Mouse (Mus musculus): ENCODE measurements at regions not wholly inside any gene's neighbourhood (a gene's known extent, or its start where the extent isn't known, plus 50 kb on each side); places are given as distances from the start of the nearest gene placed in this dataset.

- no peaks in the 10 kb centered on the region for H3K4me1 ChIP-seq (ENCODE audit: control insufficient read depth, insufficient read depth, low read length)
- TF ChIP-seq POLR2A (IDR thresholded peaks at IDR 0.05; ENCODE audit: extremely low read depth, insufficient read depth, low read length), result no peak
- TF ChIP-seq CTCF (IDR thresholded peaks at IDR 0.05; ENCODE audit: low read depth, low read length), result no peak
- no peak overlapping the region for H3K4me3 ChIP-seq (ENCODE audit: insufficient read depth, low read depth, low read length)
- no peaks in the 10 kb centered on the region for H3K79me2 ChIP-seq (ENCODE audit: control insufficient read depth, insufficient read depth, low read length)
- H3K27ac ChIP-seq (replicated peaks; ENCODE audit: insufficient read depth, low read depth, low read length), result no peak overlapping the region
- 61% methylated on average over 8 of the region's 8 CpGs for WGBS
- no peak overlapping the region for H3K9ac ChIP-seq (ENCODE audit: low read depth, low read length)
- no peaks in the 10 kb centered on the region for H3K36me3 ChIP-seq (ENCODE audit: control insufficient read depth, insufficient read depth, low read length)
- no peak for DNase-seq (ENCODE audit: extremely low read depth, low read depth, low spot score)
- no peaks in the 10 kb centered on the region for H3K27me3 ChIP-seq (ENCODE audit: control insufficient read depth, insufficient read depth, low read length)
These were observed 156.2 kb downstream of the Glrx3 start for GRCm38 (mm10) chr7:137593570-137593969.

GRCm38 (mm10) chr7:137595567-137595966 lies 158.2 kb downstream of the Glrx3 start:
- Histone ChIP-seq H3K36me3 (ENCODE audit: control insufficient read depth, insufficient read depth, low read length) (no peaks in the 10 kb centered on the region), H3K79me2 (ENCODE audit: control insufficient read depth, insufficient read depth, low read length) (no peaks in the 10 kb centered on the region), H3K9ac (ENCODE audit: low read depth, low read length) (no peak overlapping the region), H3K27ac (replicated peaks; ENCODE audit: insufficient read depth, low read depth, low read length) (no peak overlapping the region), H3K27me3 (ENCODE audit: control insufficient read depth, insufficient read depth, low read length) (no peaks in the 10 kb centered on the region), H3K4me1 (ENCODE audit: control insufficient read depth, insufficient read depth, low read length) (no peaks in the 10 kb centered on the region), H3K4me3 (ENCODE audit: insufficient read depth, low read depth, low read length) (no peak overlapping the region)
- WGBS, result 78% methylated on average over 4 of the region's 4 CpGs
- TF ChIP-seq POLR2A (IDR thresholded peaks at IDR 0.05; ENCODE audit: extremely low read depth, insufficient read depth, low read length) (no peak), CTCF (IDR thresholded peaks at IDR 0.05; ENCODE audit: low read depth, low read length) (no peak)
- no peak for DNase-seq (ENCODE audit: extremely low read depth, low read depth, low spot score)

GRCm38 (mm10) chr7:137596161-137596560 lies 158.7 kb downstream of the Glrx3 start:
- TF ChIP-seq POLR2A (IDR thresholded peaks at IDR 0.05; ENCODE audit: extremely low read depth, insufficient read depth, low read length) (no peak), CTCF (IDR thresholded peaks at IDR 0.05; ENCODE audit: low read depth, low read length) (no peak)
- Histone ChIP-seq H3K4me3 (ENCODE audit: insufficient read depth, low read depth, low read length) (no peak overlapping the region), H3K4me1 (ENCODE audit: control insufficient read depth, insufficient read depth, low read length) (no peaks in the 10 kb centered on the region), H3K27me3 (ENCODE audit: control insufficient read depth, insufficient read depth, low read length) (no peaks in the 10 kb centered on the region), H3K36me3 (ENCODE audit: control insufficient read depth, insufficient read depth, low read length) (no peaks in the 10 kb centered on the region), H3K27ac (replicated peaks; ENCODE audit: insufficient read depth, low read depth, low read length) (no peak overlapping the region), H3K9ac (ENCODE audit: low read depth, low read length) (no peak overlapping the region), H3K79me2 (ENCODE audit: control insufficient read depth, insufficient read depth, low read length) (no peaks in the 10 kb centered on the region)
- DNase-seq (ENCODE audit: extremely low read depth, low read depth, low spot score), result no peak
- WGBS, result 78% methylated on average over 7 of the region's 7 CpGs

DNA sequence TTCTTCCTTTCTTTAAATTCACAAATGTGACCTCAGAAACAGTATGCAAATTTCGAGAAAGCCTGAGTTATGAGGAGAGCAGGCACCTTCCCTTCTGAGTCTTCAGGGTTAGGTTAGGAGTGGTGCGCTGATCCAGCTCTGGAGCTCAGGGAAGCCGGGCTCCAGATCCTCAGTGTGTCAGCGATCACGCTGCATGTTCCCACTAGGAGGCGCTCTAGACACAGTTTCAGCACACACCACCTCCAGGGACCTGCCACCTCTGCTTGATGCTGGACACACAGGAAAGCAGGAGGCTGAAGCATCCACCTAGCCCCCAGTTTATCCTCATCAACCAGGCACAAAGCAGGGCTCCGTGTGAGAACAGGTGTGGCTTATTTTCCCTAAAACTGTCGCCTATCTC lies 165.6 kb downstream of the Glrx3 start:
- H3K4me1 ChIP-seq (ENCODE audit: control insufficient read depth, insufficient read depth, low read length), result no peaks in the 10 kb centered on the region
- H3K4me3 ChIP-seq (ENCODE audit: insufficient read depth, low read depth, low read length), result no peak overlapping the region
- no peak overlapping the region for H3K27ac ChIP-seq (replicated peaks; ENCODE audit: insufficient read depth, low read depth, low read length)
- no peaks in the 10 kb centered on the region for H3K79me2 ChIP-seq (ENCODE audit: control insufficient read depth, insufficient read depth, low read length)
- H3K27me3 ChIP-seq (ENCODE audit: control insufficient read depth, insufficient read depth, low read length), result no peaks in the 10 kb centered on the region
- TF ChIP-seq CTCF (IDR thresholded peaks at IDR 0.05; ENCODE audit: low read depth, low read length) (peak; percentile 97), POLR2A (IDR thresholded peaks at IDR 0.05; ENCODE audit: extremely low read depth, insufficient read depth, low read length) (no peak)
- H3K9ac ChIP-seq (ENCODE audit: low read depth, low read length), result no peak overlapping the region
- 7% methylated on average over 8 of the region's 8 CpGs for WGBS
- peak; percentile 45 for DNase-seq (ENCODE audit: extremely low read depth, low read depth, low spot score)
- no peaks in the 10 kb centered on the region for H3K36me3 ChIP-seq (ENCODE audit: control insufficient read depth, insufficient read depth, low read length)

GRCm38 (mm10) chr7:137609752-137610151 lies 172.3 kb downstream of the Glrx3 start:
- DNase-seq (ENCODE audit: extremely low read depth, low read depth, low spot score), result peak; percentile 5
- no peak overlapping the region for H3K4me3 ChIP-seq (ENCODE audit: insufficient read depth, low read depth, low read length)
- no peaks in the 10 kb centered on the region for H3K4me1 ChIP-seq (ENCODE audit: control insufficient read depth, insufficient read depth, low read length)
- H3K27ac ChIP-seq (replicated peaks; ENCODE audit: insufficient read depth, low read depth, low read length), result no peak overlapping the region
- no peaks in the 10 kb centered on the region for H3K79me2 ChIP-seq (ENCODE audit: control insufficient read depth, insufficient read depth, low read length)
- no peak for TF ChIP-seq CTCF (IDR thresholded peaks at IDR 0.05; ENCODE audit: low read depth, low read length)
- TF ChIP-seq POLR2A (IDR thresholded peaks at IDR 0.05; ENCODE audit: extremely low read depth, insufficient read depth, low read length), result no peak
- no peak overlapping the region for H3K9ac ChIP-seq (ENCODE audit: low read depth, low read length)
- WGBS, result 71% methylated on average over 6 of the region's 6 CpGs
- no peaks in the 10 kb centered on the region for H3K27me3 ChIP-seq (ENCODE audit: control insufficient read depth, insufficient read depth, low read length)
- H3K36me3 ChIP-seq (ENCODE audit: control insufficient read depth, insufficient read depth, low read length), result no peaks in the 10 kb centered on the region

GRCm38 (mm10) chr7:137611363-137611762 lies 173.9 kb downstream of the Glrx3 start:
- 84% methylated on average over 6 of the region's 6 CpGs for WGBS
- TF ChIP-seq POLR2A (IDR thresholded peaks at IDR 0.05; ENCODE audit: extremely low read depth, insufficient read depth, low read length) (no peak), CTCF (IDR thresholded peaks at IDR 0.05; ENCODE audit: low read depth, low read length) (no peak)
- H3K36me3 ChIP-seq (ENCODE audit: control insufficient read depth, insufficient read depth, low read length), result no peaks in the 10 kb centered on the region
- H3K27me3 ChIP-seq (ENCODE audit: control insufficient read depth, insufficient read depth, low read length), result no peaks in the 10 kb centered on the region
- no peak overlapping the region for H3K4me3 ChIP-seq (ENCODE audit: insufficient read depth, low read depth, low read length)
- H3K27ac ChIP-seq (replicated peaks; ENCODE audit: insufficient read depth, low read depth, low read length), result no peak overlapping the region
- no peaks in the 10 kb centered on the region for H3K79me2 ChIP-seq (ENCODE audit: control insufficient read depth, insufficient read depth, low read length)
- no peaks in the 10 kb centered on the region for H3K4me1 ChIP-seq (ENCODE audit: control insufficient read depth, insufficient read depth, low read length)
- H3K9ac ChIP-seq (ENCODE audit: low read depth, low read length), result no peak overlapping the region
- no peak for DNase-seq (ENCODE audit: extremely low read depth, low read depth, low spot score)
